Mouse (Mus musculus) hindbrain, postnatal 0 days (tissue): ENCODE data around the gene Gm10447. TPM values are rescaled to one million over a fixed set of nuclear protein-coding genes. Genes with fewer than 3 reads are reported as not detected.
"Not testable (repeated sequence)": the region's sequence is repeated elsewhere in the genome, so short reads cannot be mapped to it uniquely, and the experiment has no call there.

Source experiments
- ATAC-seq: fragments of 200-750 bp; cut with Nextera tagmentation; 2 replicates; pipeline ENCODE4 v1.8.0; 2017; ENCODE audit warnings: mild to moderate bottlenecking, moderate TSS enrichment, moderate library complexity
- DNase-seq: peaks from one replicate; pipeline ENCODE4 v3.0.0-alpha.2; 2015; ENCODE audit warnings: low spot score
- H3K27ac ChIP-seq: fragments of 300-500 bp; sonication (generic); 2 replicates; pipeline ENCODE4 v1.5.1; 2014; ENCODE audit warnings: mild to moderate bottlenecking
- H3K27me3 ChIP-seq: fragments of 300-500 bp; sonication (generic); 2 replicates; pipeline ENCODE4 v1.6.1; 2014; ENCODE audit warnings: low read length, mixed read lengths; ENCODE audit not compliant: insufficient read depth
- H3K36me3 ChIP-seq: fragments of 300-500 bp; sonication (generic); 2 replicates; pipeline ENCODE4 v1.6.1; 2014; ENCODE audit warnings: low read length, mixed read lengths; ENCODE audit not compliant: insufficient read depth
- H3K4me1 ChIP-seq: fragments of 300-500 bp; sonication (generic); 2 replicates; pipeline ENCODE4 v1.6.1; 2014; ENCODE audit warnings: antibody characterized with exemption, low read length, mixed read lengths; ENCODE audit not compliant: insufficient read depth
- H3K4me2 ChIP-seq: fragments of 300-500 bp; sonication (generic); 2 replicates; pipeline ENCODE4 v1.6.1; 2014; ENCODE audit warnings: low read depth, mild to moderate bottlenecking, low read length, moderate library complexity, mixed read lengths
- H3K4me3 ChIP-seq: fragments of 300-500 bp; sonication (generic); 2 replicates; pipeline ENCODE4 v1.5.1; 2014; ENCODE audit warnings: low read length
- H3K9ac ChIP-seq: fragments of 300-500 bp; sonication (generic); replicated peaks from 2 replicates; pipeline ENCODE4 v1.6.1; 2014; ENCODE audit warnings: mild to moderate bottlenecking, low read length, moderate library complexity, mixed read lengths
- H3K9me3 ChIP-seq: fragments of 300-500 bp; sonication (generic); 2 replicates; pipeline ENCODE4 v1.6.1; 2016; ENCODE audit warnings: low read length, mixed read lengths
- CTCF ChIP-seq: IDR thresholded peaks from 2 replicates; pipeline ENCODE4 v1.5.1; 2016; ENCODE audit warnings: antibody characterized with exemption, control low read depth, low read depth
- WGBS: fragments of 180-500 bp; shearing (Covaris S2); extraction: QIAGEN DNeasy Blood & Tissue Kit; methylation state at CpG from one replicate; pipeline ENCODE4 v1.1.7; 2014; 5-methylcytosine and 5-hydroxymethylcytosine counted together
- polyA plus RNA-seq: library from polyadenylated mRNA; unstranded; fragments of >200 nt; fragmentation: Nextera tagmentation; extraction: Ambion mirVana; gene quantifications from 2 replicates; pipeline ENCODE4 v1.2.1, GENCODE M21; 2015
- total RNA-seq: library from RNA; depleted of rRNA; stranded (reverse); fragments of >200 nt; gene quantifications from 2 replicates; pipeline ENCODE4 v1.2.3, GENCODE M21; 2014

Gene Gm10447
- total and polyA plus RNA-seq, 2 experiments from 2014 or later = not detected

DNA sequence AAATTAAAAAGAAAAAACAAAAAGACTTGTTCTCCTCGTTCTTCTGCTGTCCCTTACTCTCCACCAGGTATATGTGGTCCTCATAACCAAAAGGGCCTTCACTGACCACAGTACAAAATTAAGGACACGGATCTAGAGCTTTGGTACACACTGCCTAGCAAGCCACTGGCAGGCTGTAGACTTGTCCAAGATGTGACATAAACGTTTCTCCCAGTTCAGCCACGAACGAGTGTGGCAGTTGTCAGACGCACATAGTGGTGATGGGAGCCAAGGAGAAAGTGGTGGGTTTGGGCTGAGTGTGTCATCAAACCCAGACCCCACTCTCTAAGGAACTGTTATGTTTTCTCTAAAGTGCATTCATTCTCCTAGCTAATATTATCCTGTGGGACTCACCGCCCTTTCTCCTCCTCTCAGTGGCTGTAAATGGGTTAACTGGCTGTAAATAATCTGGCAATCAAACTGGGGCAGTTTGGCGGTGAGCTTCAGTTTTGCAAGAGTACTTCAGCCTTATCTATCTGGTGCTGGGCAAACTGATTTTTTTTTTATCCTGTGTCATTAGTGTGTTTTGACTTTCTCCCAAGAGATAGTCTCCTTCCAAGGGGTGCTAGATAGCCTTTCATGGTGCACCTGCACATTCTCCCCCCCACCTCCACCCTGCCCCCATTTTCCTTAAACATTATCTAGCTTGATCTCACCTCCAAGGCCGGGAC, 25.4 kb downstream of the Gm10447 start:
- 14% methylated on average over 9 of the region's 9 CpGs for WGBS
- Histone ChIP-seq H3K27ac (peak overlapping the region; percentile 88), H3K9ac (peak overlapping the region; percentile 44), H3K9me3 (no peaks in the 10 kb centered on the region), H3K4me2 (peak overlapping the region; percentile 83), H3K27me3 (no peaks in the 10 kb centered on the region), H3K36me3 (peaks cover 16% of the 10 kb centered on the region; the same call in 1 of the 2 replicates), H3K4me1 (peaks cover 11% of the 10 kb centered on the region), H3K4me3 (peak overlapping the region; percentile 94)
- ATAC-seq (peak; percentile 36), DNase-seq (no peak)
- no peak for TF ChIP-seq CTCF

DNA sequence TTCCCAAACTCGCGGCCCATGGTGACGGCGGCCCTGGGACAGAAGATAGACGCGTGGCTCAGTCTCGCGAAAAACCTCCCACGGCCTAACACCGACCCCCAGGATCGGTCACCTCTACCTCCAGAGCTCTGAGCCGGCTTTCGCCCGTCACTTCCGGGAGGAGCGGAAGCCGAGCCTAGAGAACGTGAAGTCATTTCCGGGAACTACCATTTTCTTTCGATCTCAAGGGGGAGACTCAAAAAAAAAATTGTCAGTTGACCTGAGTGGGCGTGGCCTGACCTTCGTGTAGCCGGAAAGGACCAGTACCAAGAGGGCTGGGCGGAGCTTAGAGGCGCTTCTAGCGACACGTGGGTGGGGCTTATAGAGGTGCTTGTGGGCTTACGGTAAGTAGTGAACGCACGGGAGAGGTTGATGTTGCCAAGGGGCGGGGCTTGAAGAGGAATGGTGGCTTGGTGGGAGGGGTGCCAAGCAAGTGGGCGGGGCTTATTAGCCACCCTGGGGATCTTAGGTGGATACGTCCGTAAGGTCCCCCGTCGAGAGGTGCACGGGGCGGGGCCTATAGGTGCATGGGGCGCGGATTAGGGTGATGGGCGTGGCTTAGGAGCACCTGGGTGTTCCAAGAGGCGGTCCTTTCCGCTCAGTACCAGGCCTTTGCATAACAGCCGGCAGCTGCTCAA, 26.1 kb downstream of the Gm10447 start, which contains the start of the genes Uqcrq and Gdf9:
Gene Uqcrq (minus strand): TSS at position 162 of the 677 bp plus-strand sequence.
Gene Gdf9 (plus strand): TSS at position 354 of the 677 bp plus-strand sequence.
- H3K4me1 ChIP-seq = peaks cover 11% of the 10 kb centered on the region
- peak within 1 kb of the TSS; percentile 83 for H3K4me2 ChIP-seq
- DNase-seq = peak; percentile 100
- TF ChIP-seq CTCF = no peak; the same call in 1 of the 2 replicates
- no peaks in the 10 kb centered on the region for H3K27me3 ChIP-seq
- peak within 1 kb of the TSS; percentile 83 for H3K9ac ChIP-seq
- H3K9me3 ChIP-seq = no peaks in the 10 kb centered on the region
- ATAC-seq = peak; percentile 97
- WGBS = under 1% methylated on average over 44 of the region's 44 CpGs
- peak within 1 kb of the TSS; percentile 94 for H3K4me3 ChIP-seq
- H3K27ac ChIP-seq = peak within 1 kb of the TSS; percentile 88
- peaks cover 16% of the 10 kb centered on the region; the same call in 1 of the 2 replicates for H3K36me3 ChIP-seq

DNA sequence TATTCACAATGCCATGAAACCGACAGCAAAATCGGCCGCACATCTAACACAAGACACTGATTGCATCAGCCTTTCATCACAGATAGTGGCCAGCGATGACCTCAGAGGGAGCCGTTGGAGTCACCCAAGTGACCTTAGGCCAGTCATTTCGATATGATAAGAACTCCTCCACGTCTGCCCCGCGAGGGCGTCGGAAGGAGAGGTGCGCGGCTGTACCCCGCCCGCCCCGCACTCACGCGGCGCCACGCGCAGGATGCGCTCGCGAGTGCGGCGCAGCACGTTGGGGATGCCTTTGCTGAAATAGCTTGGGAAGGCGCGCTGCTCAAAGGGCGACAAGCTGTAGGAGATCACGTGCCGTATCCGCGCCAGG, 26.6 kb downstream of the Gm10447 start:
- H3K9me3 ChIP-seq = no peaks in the 10 kb centered on the region
- peak overlapping the region; percentile 83 for H3K9ac ChIP-seq
- H3K4me3 ChIP-seq = peak overlapping the region; percentile 94
- under 1% methylated on average over 34 of the region's 34 CpGs for WGBS
- peaks cover 11% of the 10 kb centered on the region for H3K4me1 ChIP-seq
- no peak for TF ChIP-seq CTCF
- ATAC-seq = peak; percentile 67
- DNase-seq = no peak
- peak overlapping the region; percentile 83 for H3K4me2 ChIP-seq
- H3K36me3 ChIP-seq = peaks cover 16% of the 10 kb centered on the region; the same call in 1 of the 2 replicates
- peak overlapping the region; percentile 88 for H3K27ac ChIP-seq
- no peaks in the 10 kb centered on the region for H3K27me3 ChIP-seq

DNA sequence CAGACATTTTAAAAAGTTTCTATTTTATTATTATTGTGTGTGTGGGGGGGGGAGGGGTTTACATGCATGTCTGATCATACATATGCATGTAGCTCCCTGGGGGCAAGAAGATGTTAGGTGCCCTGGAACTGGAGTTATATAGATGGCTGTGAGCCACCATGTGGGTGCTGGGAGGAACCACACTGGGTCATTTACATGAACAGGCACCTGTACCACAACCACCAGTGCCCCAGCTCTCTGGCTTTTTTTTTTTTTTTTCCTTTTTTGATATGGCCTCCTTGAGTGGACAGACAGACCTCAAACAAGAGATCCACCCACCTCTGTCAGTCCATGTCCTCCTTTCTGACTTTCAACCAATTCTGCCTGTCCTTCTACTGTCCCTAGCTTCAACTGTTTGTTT, 27.7 kb downstream of the Gm10447 start:
- H3K9ac ChIP-seq = peak overlapping the region; percentile 83; the same call in 1 of the 2 replicates
- peaks cover 11% of the 10 kb centered on the region for H3K4me1 ChIP-seq
- TF ChIP-seq CTCF = no peak
- H3K4me3 ChIP-seq = no peak overlapping the region
- no peak overlapping the region for H3K4me2 ChIP-seq
- H3K36me3 ChIP-seq = peaks cover 16% of the 10 kb centered on the region; the same call in 1 of the 2 replicates
- no peaks in the 10 kb centered on the region for H3K9me3 ChIP-seq
- no peak overlapping the region for H3K27ac ChIP-seq
- no peaks in the 10 kb centered on the region for H3K27me3 ChIP-seq
- no peak for ATAC-seq
- DNase-seq = no peak

DNA sequence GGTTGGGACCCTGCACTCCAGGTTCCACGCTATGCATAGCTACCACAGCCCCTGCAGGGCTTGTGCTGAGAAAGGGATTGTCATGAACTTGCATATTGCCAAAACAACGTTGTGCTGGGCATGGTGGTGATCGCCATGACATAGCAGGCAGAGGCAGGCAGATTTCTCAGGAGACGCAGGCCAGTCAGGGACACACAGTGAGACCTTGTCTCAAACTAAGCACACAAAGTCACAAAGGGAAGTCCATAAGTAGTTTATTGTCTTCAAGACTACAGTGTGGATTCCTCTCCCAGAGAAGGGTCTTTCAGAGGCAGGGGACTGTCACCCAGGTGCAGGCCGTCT, 28.2 kb downstream of the Gm10447 start:
- no peak for ATAC-seq
- 96% methylated on average over 5 of the region's 5 CpGs for WGBS

GRCm38 (mm10) chr11:53427993-53428715, 28.8 kb downstream of the Gm10447 start:
- H3K36me3 ChIP-seq = peaks cover 16% of the 10 kb centered on the region; the same call in 1 of the 2 replicates
- H3K4me2 ChIP-seq = no peak overlapping the region
- no peak overlapping the region for H3K4me3 ChIP-seq
- no peak for ATAC-seq
- WGBS = 93% methylated on average over 3 of the region's 3 CpGs
- no peak overlapping the region for H3K9ac ChIP-seq
- H3K9me3 ChIP-seq = no peaks in the 10 kb centered on the region
- no peak for DNase-seq
- H3K4me1 ChIP-seq = peaks cover 11% of the 10 kb centered on the region
- no peaks in the 10 kb centered on the region for H3K27me3 ChIP-seq
- no peak overlapping the region for H3K27ac ChIP-seq
- TF ChIP-seq CTCF = no peak

More for the DNA sequence above, 28.2 kb downstream of the Gm10447 start:
- Histone ChIP-seq H3K9ac (no peak overlapping the region), H3K4me1 (peaks cover 11% of the 10 kb centered on the region), H3K4me3 (no peak overlapping the region), H3K4me2 (no peak overlapping the region), H3K27ac (no peak overlapping the region), H3K36me3 (peaks cover 16% of the 10 kb centered on the region; the same call in 1 of the 2 replicates), H3K27me3 (no peaks in the 10 kb centered on the region), H3K9me3 (no peaks in the 10 kb centered on the region)
- DNase-seq = no peak
- TF ChIP-seq CTCF = no peak

- H3K27me3 ChIP-seq, H3K9me3 ChIP-seq, DNase-seq, ATAC-seq, H3K4me2 ChIP-seq, H3K27ac ChIP-seq, H3K9ac ChIP-seq, H3K4me3 ChIP-seq: not testable (repeated sequence)
- peaks cover 11% of the 10 kb centered on the region for H3K4me1 ChIP-seq
- WGBS = 89% methylated on average over 3 of the region's 3 CpGs
- H3K36me3 ChIP-seq = peaks cover 16% of the 10 kb centered on the region; the same call in 1 of the 2 replicates
These were observed 30.0 kb downstream of the Gm10447 start for GRCm38 (mm10) chr11:53426914-53427313.
